Mouse (Mus musculus) erythroblast, embryonic 14.5 days (primary cell): ENCODE measurements around the gene Gm21680.
"Not testable (repeated sequence)": the region's sequence is repeated elsewhere in the genome, so short reads cannot be mapped to it uniquely, and the experiment has no call there.

ENCODE experiments used
- GATA1 ChIP-seq: IDR thresholded peaks from 2 replicates; pipeline ENCODE4 v1.6.1; 2012; ENCODE audit warnings: low read length, inconsistent platforms, mixed read lengths
- TAL1 ChIP-seq: IDR thresholded peaks from 3 replicates; pipeline ENCODE4 v1.6.1; 2012; ENCODE audit warnings: low read length, inconsistent platforms, mixed read lengths

DNA sequence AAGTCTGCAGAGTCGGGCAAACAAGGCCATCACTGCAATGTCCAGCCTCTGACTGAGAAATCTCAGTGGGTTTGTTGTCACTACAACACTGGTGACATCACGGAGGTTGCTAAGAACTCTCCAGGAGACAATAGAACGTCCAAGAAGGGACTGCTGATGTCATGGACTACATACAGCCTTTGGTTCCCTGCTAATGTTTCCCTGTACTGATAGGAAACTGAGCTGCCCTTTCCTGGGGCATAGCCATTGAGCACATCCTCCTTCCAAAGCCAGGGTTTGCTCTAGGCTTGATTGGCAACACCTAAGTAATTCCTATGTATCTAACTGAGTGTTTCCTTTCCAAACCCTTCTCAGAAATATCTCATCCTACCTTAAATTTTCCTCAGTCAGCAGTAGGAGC, 16.1 kb upstream of the Gm21680 start, which contains the start of gene Gm21698:
- TF ChIP-seq TAL1, GATA1: not testable (repeated sequence)
